In the genomic region with DNA sequence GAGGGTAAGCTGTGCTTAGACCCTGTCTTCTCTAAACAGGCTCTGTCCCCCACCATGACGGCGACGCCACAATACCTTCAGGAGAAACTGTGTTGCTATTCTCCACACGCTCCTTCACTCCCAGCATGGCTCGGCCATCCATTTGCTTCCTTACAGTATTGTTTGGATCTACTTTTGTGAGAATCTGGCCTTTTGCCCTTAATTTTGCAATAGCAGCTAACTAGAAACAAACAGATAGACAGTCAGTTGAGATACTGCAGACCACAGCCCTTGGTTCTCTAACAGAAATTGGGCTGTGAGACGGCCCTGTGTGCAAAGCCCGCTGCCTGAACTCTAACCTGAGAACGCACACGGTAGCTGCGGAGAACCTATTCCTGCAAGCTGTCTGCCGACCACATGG, we compare ENCODE assay signal across 31 mouse cellular contexts. TPM values are rescaled to one million over a fixed set of nuclear protein-coding genes. Genes with fewer than 3 reads are reported as not detected.
DNase-seq lines count a peak whose midpoint lies in the region; ATAC-seq and TF ChIP-seq lines count a peak whose summit lies in the region.
"Had no signal": no experiment of that assay in that cellular context is flagged by ENCODE, and none has a peak within 500 bp of the region (broad histone marks: within the 10 kb centered on the region; RNA-seq: fewer than 3 reads in every experiment).

No protein-coding gene starts in this region.

- peaks cover 9% of the 10 kb centered on the region; the same call in 1 of the 2 replicates for H3K79me2 ChIP-seq in liver, adult 2 months (ENCODE audit: control insufficient read depth, insufficient read depth, low read length)

- TF ChIP-seq CTCF in liver, adult 2 months (IDR thresholded peaks at IDR 0.05; ENCODE audit: low read depth, low read length): no peak
- no peak for TF ChIP-seq CTCF in lung, embryonic 14.5 days (IDR thresholded peaks at IDR 0.05; ENCODE audit: low read depth)

- intact Hi-C loops in gastrocnemius, postnatal 14 days (cut with DNase I; ENCODE audit: low total_unique reads): no loop called here

- peaks cover 20% of the 10 kb centered on the region for H3K36me3 ChIP-seq in liver, adult 2 months (ENCODE audit: control insufficient read depth, insufficient read depth, low read length)
- H3K36me3 ChIP-seq in liver, embryonic 12.5 days: peaks cover 98% of the 10 kb centered on the region
- peaks cover 92% of the 10 kb centered on the region for H3K36me3 ChIP-seq in lung, embryonic 14.5 days (ENCODE audit: insufficient read depth)
- H3K36me3 ChIP-seq in midbrain, embryonic 11.5 days (ENCODE audit: control insufficient read depth, insufficient read depth, low read length): peaks cover 25% of the 10 kb centered on the region
- peaks cover 98% of the 10 kb centered on the region for H3K36me3 ChIP-seq in midbrain, embryonic 10.5 days

- H3K27ac ChIP-seq in liver, adult 2 months (replicated peaks; ENCODE audit: insufficient read depth, low read depth, low read length): peak overlapping the region; percentile 98
- no peak overlapping the region for H3K27ac ChIP-seq in liver, embryonic 12.5 days
- no peak overlapping the region for H3K27ac ChIP-seq in lung, embryonic 14.5 days (ENCODE audit: low read depth)
- H3K27ac ChIP-seq in midbrain, embryonic 11.5 days (ENCODE audit: low read depth, low read length): no peak overlapping the region
- H3K27ac ChIP-seq in midbrain, embryonic 10.5 days (replicated peaks): no peak overlapping the region
- H3K27ac ChIP-seq: embryonic facial prominence, embryonic 10.5 days; embryonic facial prominence, embryonic 13.5 days; forebrain, embryonic 12.5 days; forebrain, embryonic 15.5 days; heart, adult 2 months; heart, embryonic 10.5 days; heart, embryonic 13.5 days; hindbrain, embryonic 14.5 days had no signal

- TF ChIP-seq POLR2A in liver, adult 2 months (IDR thresholded peaks at IDR 0.05; ENCODE audit: extremely low read depth, insufficient read depth, low read length): no peak

- H3K4me2 ChIP-seq in liver, embryonic 12.5 days: no peak overlapping the region
- no peak overlapping the region for H3K4me2 ChIP-seq in lung, embryonic 14.5 days
- no peak overlapping the region for H3K4me2 ChIP-seq in midbrain, embryonic 11.5 days
- H3K4me2 ChIP-seq: embryonic facial prominence, embryonic 13.5 days; forebrain, embryonic 12.5 days; forebrain, embryonic 15.5 days; heart, embryonic 13.5 days; hindbrain, embryonic 14.5 days had no signal

- WGBS in liver, adult 2 months: 31% methylated on average over 11 of the region's 11 CpGs
- 87% methylated on average over 11 of the region's 11 CpGs for WGBS in liver, embryonic 12.5 days (ENCODE audit: insufficient replicate concordance)
- 84% methylated on average over 11 of the region's 11 CpGs for WGBS in lung, embryonic 14.5 days
- WGBS in midbrain, embryonic 11.5 days: 93% methylated on average over 11 of the region's 11 CpGs
- WGBS in midbrain, embryonic 10.5 days: 95% methylated on average over 11 of the region's 11 CpGs

- H3K4me1 ChIP-seq in liver, adult 2 months (ENCODE audit: control insufficient read depth, insufficient read depth, low read length): peaks cover 27% of the 10 kb centered on the region
- H3K4me1 ChIP-seq in liver, embryonic 12.5 days: peaks cover 3% of the 10 kb centered on the region; the same call in 1 of the 2 replicates
- H3K4me1 ChIP-seq in lung, embryonic 14.5 days (ENCODE audit: insufficient read depth): no peaks in the 10 kb centered on the region
- H3K4me1 ChIP-seq in midbrain, embryonic 11.5 days (ENCODE audit: control insufficient read depth, insufficient read depth, low read length): no peaks in the 10 kb centered on the region
- H3K4me1 ChIP-seq in midbrain, embryonic 10.5 days: no peaks in the 10 kb centered on the region
- H3K4me1 ChIP-seq: embryonic facial prominence, embryonic 10.5 days; embryonic facial prominence, embryonic 13.5 days; forebrain, embryonic 12.5 days; forebrain, embryonic 15.5 days; heart, embryonic 10.5 days; heart, embryonic 13.5 days had no signal

- H3K9ac ChIP-seq in liver, adult 2 months (ENCODE audit: low read depth, low read length): peak overlapping the region; percentile 89
- H3K9ac ChIP-seq in liver, embryonic 12.5 days: no peak overlapping the region
- no peak overlapping the region for H3K9ac ChIP-seq in lung, embryonic 14.5 days
- no peak overlapping the region for H3K9ac ChIP-seq in midbrain, embryonic 11.5 days (ENCODE audit: low read length)
- H3K9ac ChIP-seq: embryonic facial prominence, embryonic 13.5 days; forebrain, embryonic 12.5 days; forebrain, embryonic 15.5 days; heart, embryonic 13.5 days; hindbrain, embryonic 14.5 days had no signal

- ATAC-seq in liver, embryonic 12.5 days: no peak
- ATAC-seq in lung, embryonic 14.5 days (ENCODE audit: insufficient read depth): no peak
- no peak for ATAC-seq in midbrain, embryonic 11.5 days (ENCODE audit: low FRiP score)
- ATAC-seq: CD4-positive, CD25-positive, alpha-beta regulatory T cell, adult 4 months; forebrain, embryonic 15.5 days had no signal

- H3K27me3 ChIP-seq in liver, adult 2 months (ENCODE audit: control insufficient read depth, insufficient read depth, low read length): no peaks in the 10 kb centered on the region
- H3K27me3 ChIP-seq in liver, embryonic 12.5 days (replicated peaks): no peaks in the 10 kb centered on the region
- H3K27me3 ChIP-seq in lung, embryonic 14.5 days (ENCODE audit: insufficient read depth, low read length): no peaks in the 10 kb centered on the region
- no peaks in the 10 kb centered on the region for H3K27me3 ChIP-seq in midbrain, embryonic 11.5 days (ENCODE audit: control insufficient read depth, insufficient read depth, low read length)
- no peaks in the 10 kb centered on the region for H3K27me3 ChIP-seq in midbrain, embryonic 10.5 days (ENCODE audit: low read depth, poor library complexity, severe bottlenecking)
- H3K27me3 ChIP-seq: embryonic facial prominence, embryonic 13.5 days; forebrain, embryonic 12.5 days; forebrain, embryonic 15.5 days; heart, embryonic 13.5 days had no signal

- peak; percentile 96 for DNase-seq in liver, adult 2 months (ENCODE audit: extremely low read depth, low read depth, low spot score)
- peak; percentile 17 for DNase-seq in lung, embryonic 14.5 days
- no peak for DNase-seq in lung, postnatal 4 days
- peak; percentile 47 for DNase-seq in midbrain, embryonic 11.5 days (ENCODE audit: low spot score, missing footprints)
- DNase-seq in midbrain, embryonic 10.5 days (ENCODE audit: low spot score): no peak
- no peak for DNase-seq in gastrocnemius, postnatal 14 days
- DNase-seq: adrenal gland, adult 8-10 months; adrenal gland, postnatal 25 days; cerebellum, adult 11-12 months; cerebellum, adult 8-10 months; cerebellum, postnatal 10 days; cerebellum, postnatal 36 days; embryo, embryonic 11 days; gastrocnemius, postnatal 36 days; heart, adult 2 months; heart, postnatal 14 days; heart, postnatal 4 days had no signal

- H3K9me3 ChIP-seq in liver, embryonic 12.5 days (replicated peaks): no peaks in the 10 kb centered on the region
- H3K9me3 ChIP-seq in lung, embryonic 14.5 days (ENCODE audit: low read depth, low read length): no peaks in the 10 kb centered on the region
- no peaks in the 10 kb centered on the region for H3K9me3 ChIP-seq in midbrain, embryonic 11.5 days (ENCODE audit: control insufficient read depth, low read length)
- no peaks in the 10 kb centered on the region for H3K9me3 ChIP-seq in midbrain, embryonic 10.5 days (replicated peaks)
- H3K9me3 ChIP-seq: embryonic facial prominence, embryonic 10.5 days; embryonic facial prominence, embryonic 13.5 days; forebrain, embryonic 12.5 days; forebrain, embryonic 15.5 days; heart, embryonic 10.5 days; heart, embryonic 13.5 days had no signal

- peak overlapping the region; percentile 63 for H3K4me3 ChIP-seq in liver, adult 2 months (ENCODE audit: insufficient read depth, low read depth, low read length)
- no peak overlapping the region for H3K4me3 ChIP-seq in liver, embryonic 12.5 days
- H3K4me3 ChIP-seq in lung, embryonic 14.5 days (ENCODE audit: low read depth, low read length): no peak overlapping the region
- no peak overlapping the region for H3K4me3 ChIP-seq in midbrain, embryonic 11.5 days (ENCODE audit: low read depth, low read length)
- no peak overlapping the region for H3K4me3 ChIP-seq in midbrain, embryonic 10.5 days
- H3K4me3 ChIP-seq: embryonic facial prominence, embryonic 10.5 days; embryonic facial prominence, embryonic 13.5 days; erythroblast, embryonic 14.5 days; forebrain, embryonic 12.5 days; forebrain, embryonic 15.5 days; heart, adult 2 months; heart, embryonic 10.5 days; heart, embryonic 13.5 days had no signal

RNA-seq across cellular contexts. Expression of gene Mcm10, which starts 16.9 kb away (rescaled TPM):
- 36.0 and 53.8 TPM in 2 replicates for total RNA-seq in liver, adult 2 months (2014; rRNA removed)
- polyA plus RNA-seq in liver, adult 2 months (2012; rRNA removed): 11.9 and 21.8 TPM in 2 replicates
- 57.7 and 59.0 TPM in 2 replicates for polyA plus RNA-seq in liver, embryonic 12.5 days (2016; fragmentation: Nextera tagmentation; extraction: Ambion mirVana)
- 50.3 and 52.3 TPM in 2 replicates for polyA plus RNA-seq in lung, embryonic 14.5 days (2014; fragmentation: Nextera tagmentation; extraction: Ambion mirVana)
- 49.8 and 53.1 TPM in 2 replicates for polyA plus RNA-seq in midbrain, embryonic 11.5 days (2014; fragmentation: Nextera tagmentation; extraction: Ambion mirVana)
- 58.9 and 69.2 TPM in 2 replicates for polyA plus RNA-seq in midbrain, embryonic 10.5 days (2016; fragmentation: Nextera tagmentation; extraction: Ambion mirVana)
- 1 to 10 TPM in 1 of 2 experiments, under 1 TPM in 1; 0.62 to 1.8 TPM for total RNA-seq in gastrocnemius, postnatal 14 days (2021)
- total RNA-seq: gastrocnemius, adult 8-10 months had no signal

RNA-seq across cellular contexts. Expression of gene Ucma, which starts 19.7 kb away (rescaled TPM):
- not detected in 2 replicates for total RNA-seq in liver, adult 2 months (2014; rRNA removed)
- polyA plus RNA-seq in liver, adult 2 months (2012; rRNA removed): not detected in 2 replicates
- not detected in 2 replicates for polyA plus RNA-seq in liver, embryonic 12.5 days (2016; fragmentation: Nextera tagmentation; extraction: Ambion mirVana)
- not detected in 2 replicates for polyA plus RNA-seq in lung, embryonic 14.5 days (2014; fragmentation: Nextera tagmentation; extraction: Ambion mirVana)
- not detected in 2 replicates for polyA plus RNA-seq in midbrain, embryonic 11.5 days (2014; fragmentation: Nextera tagmentation; extraction: Ambion mirVana)
- polyA plus RNA-seq in midbrain, embryonic 10.5 days (2016; fragmentation: Nextera tagmentation; extraction: Ambion mirVana): not detected in 2 replicates
- under 1 TPM in 1 of 2 experiments, not detected in 1; 0.39 TPM for total RNA-seq in gastrocnemius, postnatal 14 days (2021)
- total RNA-seq: adrenal gland, adult 8-10 months; adrenal gland, postnatal 25 days; gastrocnemius, postnatal 36 days; granulocyte monocyte progenitor cell, adult 5-6 weeks; heart, adult 2 months; heart, postnatal 14 days; heart, postnatal 4 days; MEL had no signal
- polyA plus RNA-seq: CD4-positive, CD25-positive, alpha-beta regulatory T cell, adult 4 months; erythroblast, embryonic 14.5 days; forebrain, embryonic 12.5 days; forebrain, embryonic 15.5 days; heart, embryonic 10.5 days; heart, embryonic 13.5 days; hindbrain, embryonic 11.5 days had no signal

Comparison
In these comparisons a context has a peak if more than half of its experiments do, and no peak if none do; other contexts are left out.
1. DNase-seq: peak in liver, adult 2 months (single experiment), lung, embryonic 14.5 days (single experiment) and midbrain, embryonic 11.5 days (single experiment); none in lung, postnatal 4 days (0 of 2), midbrain, embryonic 10.5 days (single experiment) and gastrocnemius, postnatal 14 days (single experiment).